8 mouse cellular contexts compared by ENCODE assay signal in the genomic region with DNA sequence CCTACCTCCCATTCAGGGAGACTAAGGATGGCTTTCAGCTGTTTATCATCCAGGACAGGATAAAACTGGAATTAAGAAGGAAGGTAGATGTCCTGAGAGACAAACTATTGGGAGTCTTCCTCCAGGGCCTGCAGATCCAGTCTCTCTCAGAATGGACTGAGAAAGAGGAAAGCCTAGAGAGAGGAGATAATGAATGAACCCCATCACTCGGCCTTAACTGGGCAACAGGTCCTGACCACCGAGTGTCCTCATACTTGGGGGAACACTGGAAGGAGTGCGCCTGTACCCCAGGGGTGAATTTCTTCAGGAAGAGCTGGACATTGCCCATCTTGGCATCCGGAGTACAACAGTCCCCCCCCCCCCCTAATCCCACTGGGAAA. TPM values are rescaled to one million over a fixed set of nuclear protein-coding genes. Genes with fewer than 3 reads are reported as not detected.
DNase-seq lines count a peak whose midpoint lies in the region; ATAC-seq and TF ChIP-seq lines count a peak whose summit lies in the region.

No protein-coding gene starts in this region.

- peak overlapping the region; percentile 87 for H3K4me3 ChIP-seq in lung, postnatal 0 days (ENCODE audit: low read depth, low read length)
- peak overlapping the region; percentile 96 for H3K4me3 ChIP-seq in limb, embryonic 11.5 days (ENCODE audit: low read depth, low read length)
- H3K4me3 ChIP-seq in olfactory bulb, adult 2 months (ENCODE audit: insufficient read depth, low read depth, low read length): peak overlapping the region; percentile 79

- DNase-seq in cerebellum, adult 11-12 months: peak; percentile 65
- DNase-seq in cerebellum, adult 11 months: no peak
- no peak for DNase-seq in lung, postnatal 0 days (ENCODE audit: low spot score)
- no peak for DNase-seq in lung, postnatal 10 days
- DNase-seq in limb, embryonic 11.5 days (ENCODE audit: low spot score): no peak
- DNase-seq in urinary bladder, postnatal 25 days (ENCODE audit: low spot score): no peak
- no peak for DNase-seq in right cerebral cortex, adult 18-20 months

- H3K9ac ChIP-seq in lung, postnatal 0 days (replicated peaks; ENCODE audit: low read depth): no peak overlapping the region
- peak overlapping the region; percentile 89; the same call in 1 of the 2 replicates for H3K9ac ChIP-seq in limb, embryonic 11.5 days (ENCODE audit: low read length)

- no peak for TF ChIP-seq EP300 in lung, postnatal 0 days (IDR thresholded peaks at IDR 0.05)

- no peaks in the 10 kb centered on the region for H3K36me3 ChIP-seq in lung, postnatal 0 days (ENCODE audit: insufficient read depth, low read length)
- H3K36me3 ChIP-seq in limb, embryonic 11.5 days (ENCODE audit: control insufficient read depth, insufficient read depth, low read length): peaks cover 6% of the 10 kb centered on the region; the same call in 1 of the 2 replicates

- TF ChIP-seq CTCF in lung, postnatal 0 days (IDR thresholded peaks at IDR 0.05): no peak
- no peak for TF ChIP-seq CTCF in olfactory bulb, adult 2 months (IDR thresholded peaks at IDR 0.05; ENCODE audit: insufficient read depth, low read depth, low read length)

- H3K4me2 ChIP-seq in lung, postnatal 0 days (replicated peaks; ENCODE audit: low read depth, low read length): peak overlapping the region; percentile 98
- peak overlapping the region; percentile 74 for H3K4me2 ChIP-seq in limb, embryonic 11.5 days (ENCODE audit: low read depth, severe bottlenecking)

- no peak overlapping the region for H3K27ac ChIP-seq in lung, postnatal 0 days (ENCODE audit: low read length)
- no peak overlapping the region for H3K27ac ChIP-seq in limb, embryonic 11.5 days (replicated peaks; ENCODE audit: low read depth, low read length)
- H3K27ac ChIP-seq in olfactory bulb, adult 2 months (ENCODE audit: insufficient read depth, low read depth, low read length): no peak overlapping the region

- no peaks in the 10 kb centered on the region for H3K9me3 ChIP-seq in lung, postnatal 0 days (ENCODE audit: low read length)
- H3K9me3 ChIP-seq in limb, embryonic 11.5 days (ENCODE audit: control insufficient read depth, low read length): no peaks in the 10 kb centered on the region

- no peaks in the 10 kb centered on the region for H3K27me3 ChIP-seq in lung, postnatal 0 days (replicated peaks; ENCODE audit: insufficient read depth, low read length)
- H3K27me3 ChIP-seq in limb, embryonic 11.5 days (ENCODE audit: control insufficient read depth, insufficient read depth, low read length): no peaks in the 10 kb centered on the region

- no peaks in the 10 kb centered on the region for H3K4me1 ChIP-seq in lung, postnatal 0 days (ENCODE audit: insufficient read depth, low read depth, low read length)
- peaks cover 24% of the 10 kb centered on the region for H3K4me1 ChIP-seq in limb, embryonic 11.5 days (ENCODE audit: control insufficient read depth, insufficient read depth, low read length)
- H3K4me1 ChIP-seq in olfactory bulb, adult 2 months (ENCODE audit: control insufficient read depth, insufficient read depth, low read length): peaks cover 24% of the 10 kb centered on the region

- TF ChIP-seq POLR2A in olfactory bulb, adult 2 months (IDR thresholded peaks at IDR 0.05; ENCODE audit: insufficient read depth, low read depth, low read length): no peak

- WGBS in lung, postnatal 0 days: 20% methylated on average over 4 of the region's 4 CpGs
- WGBS in limb, embryonic 11.5 days: 5% methylated on average over 4 of the region's 4 CpGs
- 33% methylated on average over 4 of the region's 4 CpGs for WGBS in olfactory bulb, adult 2 months

- ATAC-seq in lung, postnatal 0 days: no peak
- ATAC-seq in limb, embryonic 11.5 days (ENCODE audit: insufficient number of reproducible peaks, low FRiP score, low TSS enrichment, low read depth): no peak

RNA-seq across cellular contexts. Expression of a gene that starts 1.3 kb away (rescaled TPM):
- 1.8 and 2.5 TPM in 2 replicates for polyA plus RNA-seq in lung, postnatal 0 days (2015; fragmentation: Nextera tagmentation; extraction: Ambion mirVana)
- polyA plus RNA-seq in limb, embryonic 11.5 days (2014; fragmentation: Nextera tagmentation; extraction: Ambion mirVana): 6.2 and 7.9 TPM in 2 replicates
- not detected in 2 replicates for polyA plus RNA-seq in olfactory bulb, adult 2 months (2012; ENCODE audit: insufficient read depth, insufficient read length, low replicate concordance, missing spikeins)

RNA-seq across cellular contexts. Expression of a gene that starts 52.2 kb away (rescaled TPM):
- polyA plus RNA-seq in lung, postnatal 0 days (2015; fragmentation: Nextera tagmentation; extraction: Ambion mirVana): 0.06 and 0.15 TPM in 2 replicates
- 0.04 and 0.13 TPM in 2 replicates for polyA plus RNA-seq in limb, embryonic 11.5 days (2014; fragmentation: Nextera tagmentation; extraction: Ambion mirVana)
- not detected in 2 replicates for polyA plus RNA-seq in olfactory bulb, adult 2 months (2012; ENCODE audit: insufficient read depth, insufficient read length, low replicate concordance, missing spikeins)

RNA-seq across cellular contexts. Expression of a gene that starts 54.2 kb away (rescaled TPM):
- 0.21 TPM in 1 of 2 replicates, not detected in the other for polyA plus RNA-seq in lung, postnatal 0 days (2015; fragmentation: Nextera tagmentation; extraction: Ambion mirVana)
- 0.72 and 1.0 TPM in 2 replicates for polyA plus RNA-seq in limb, embryonic 11.5 days (2014; fragmentation: Nextera tagmentation; extraction: Ambion mirVana)
- polyA plus RNA-seq in olfactory bulb, adult 2 months (2012; ENCODE audit: insufficient read depth, insufficient read length, low replicate concordance, missing spikeins): not detected in 2 replicates

RNA-seq across cellular contexts. Expression of a gene that starts 58.6 kb away (rescaled TPM):
- 0.10 and 0.17 TPM in 2 replicates for polyA plus RNA-seq in lung, postnatal 0 days (2015; fragmentation: Nextera tagmentation; extraction: Ambion mirVana)
- not detected in 2 replicates for polyA plus RNA-seq in limb, embryonic 11.5 days (2014; fragmentation: Nextera tagmentation; extraction: Ambion mirVana)
- not detected in 2 replicates for polyA plus RNA-seq in olfactory bulb, adult 2 months (2012; ENCODE audit: insufficient read depth, insufficient read length, low replicate concordance, missing spikeins)
